Mouse (Mus musculus) granulocyte monocyte progenitor cell, adult 5-6 weeks (primary cell): Measurements from ENCODE around the gene Anpep. TPM values are rescaled to one million over a fixed set of nuclear protein-coding genes. Genes with fewer than 3 reads are reported as not detected.

Experiments used
- ATAC-seq: replicated peaks from 2 replicates; pipeline ENCODE4 v1.8.0; 2016; ENCODE audit warnings: mild to moderate bottlenecking, moderate TSS enrichment, inconsistent platforms; ENCODE audit not compliant: poor library complexity, severe bottlenecking
- total RNA-seq, 2 experiments: library from RNA; stranded (forward) in 1 of 2; stranded (reverse) in 1 of 2; fragments of 200-712, 200-1000 nt in 1 of 2; fragments of >200 nt in 1 of 2; fragmentation: Nextera tagmentation in 1 of 2; gene quantifications; 2 replicates each; pipeline ENCODE4 v1.2.3; 2014 to 2017

Gene Anpep
- total RNA-seq, 2 experiments from 2014 or later, result not detected

GRCm38 (mm10) chr7:79868475-79868874 is 7.6 kb upstream of the Anpep start:
- no peak for ATAC-seq

GRCm38 (mm10) chr7:79867861-79868260 is 7.0 kb upstream of the Anpep start:
- no peak for ATAC-seq

- ATAC-seq, result no peak
Observed at GRCm38 (mm10) chr7:79866294-79867000, 5.6 kb upstream of the Anpep start.

- no peak for ATAC-seq
Observed at GRCm38 (mm10) chr7:79861794-79862193, 935 bp upstream of the Anpep start.

GRCm38 (mm10) chr7:79858956-79859630 is 1.8 kb downstream of the Anpep start:
- ATAC-seq, result no peak

GRCm38 (mm10) chr7:79858202-79858934 is 2.5 kb downstream of the Anpep start:
- no peak for ATAC-seq

- no peak for ATAC-seq
Observed at GRCm38 (mm10) chr7:79856305-79856704, 4.6 kb downstream of the Anpep start.

- ATAC-seq, result peak; percentile 94
Observed at GRCm38 (mm10) chr7:79847456-79848451, 13.1 kb downstream of the Anpep start.

GRCm38 (mm10) chr7:79846342-79846741 is 14.5 kb downstream of the Anpep start:
- no peak for ATAC-seq

GRCm38 (mm10) chr7:79844090-79844802 is 16.6 kb downstream of the Anpep start:
- ATAC-seq, result no peak

GRCm38 (mm10) chr7:79842163-79842562 is 18.7 kb downstream of the Anpep start:
- no peak for ATAC-seq

- ATAC-seq, result no peak
Observed at GRCm38 (mm10) chr7:79837247-79837646, 23.6 kb downstream of the Anpep start.

- no peak for ATAC-seq
Observed at GRCm38 (mm10) chr7:79835196-79835595, 25.7 kb downstream of the Anpep start.

GRCm38 (mm10) chr7:79832980-79833379 is 27.9 kb downstream of the Anpep start:
- no peak for ATAC-seq

GRCm38 (mm10) chr7:79831585-79831984 is 29.3 kb downstream of the Anpep start:
- no peak for ATAC-seq

- ATAC-seq, result no peak
Observed at GRCm38 (mm10) chr7:79831145-79831544, 29.7 kb downstream of the Anpep start.

- ATAC-seq, result no peak
Observed at GRCm38 (mm10) chr7:79828341-79828740, 32.5 kb downstream of the Anpep start.

- 0 out of 2 replicates have a peak, but pooled peaks have one; percentile 25 for ATAC-seq
Observed at GRCm38 (mm10) chr7:79822092-79822695, 38.7 kb downstream of the Anpep start.

GRCm38 (mm10) chr7:79819996-79820395 is 40.9 kb downstream of the Anpep start:
- ATAC-seq, result no peak
